Mouse (Mus musculus): ENCODE measurements around the gene Stk19.

- TF ChIP-seq CTCF (IDR thresholded peaks at IDR 0.05; ENCODE audit: low read depth) (no peak), EP300 (IDR thresholded peaks at IDR 0.05; ENCODE audit: low read depth) (no peak)
Measured at GRCm38 (mm10) chr17:34847192-34847591, 10.4 kb upstream of the Stk19 start.

Data from liver, embryonic 14.5 days (tissue).